Mouse (Mus musculus) liver, embryonic 14.5 days (tissue): ENCODE measurements around the gene 1700042G07Rik. TPM values are rescaled to one million over a fixed set of nuclear protein-coding genes. Genes with fewer than 3 reads are reported as not detected.

Source experiments
- ATAC-seq: fragments of 200-750 bp; cut with Nextera tagmentation; 2 replicates; pipeline ENCODE4 v1.8.0; 2017; ENCODE audit warnings: moderate number of reproducible peaks, mild to moderate bottlenecking, moderate library complexity; ENCODE audit not compliant: insufficient read depth
- DNase-seq, 3 experiments: peaks; one replicate each; pipeline ENCODE4 v3.0.0-alpha.2; 2012 to 2013; ENCODE audit warnings: low read depth in 3 of 3, low spot score in 3 of 3
- H3K27ac ChIP-seq: fragments of 300-500 bp; sonication (generic); 2 replicates; pipeline ENCODE4 v1.5.1; 2014; ENCODE audit warnings: moderate library complexity, mild to moderate bottlenecking, control low read depth, inconsistent platforms
- H3K27me3 ChIP-seq: fragments of 300-500 bp; sonication (generic); 2 replicates; pipeline ENCODE4 v1.6.1; 2014; ENCODE audit warnings: mild to moderate bottlenecking, low read length, moderate library complexity; ENCODE audit not compliant: control insufficient read depth, insufficient read depth
- H3K36me3 ChIP-seq: fragments of 300-500 bp; sonication (generic); replicated peaks from 2 replicates; pipeline ENCODE4 v1.6.1; 2014; ENCODE audit warnings: low read depth; ENCODE audit not compliant: control insufficient read depth, insufficient read depth
- H3K4me1 ChIP-seq, 2 experiments: fragments of 200-500 bp in 1 of 2; fragments of 300-500 bp in 1 of 2; sonication (generic) in 1 of 2; replicated peaks; 2 replicates each; pipeline ENCODE4 v1.6.1; 2012 to 2014; ENCODE audit warnings: antibody characterized with exemption in 1 of 2, inconsistent platforms in 1 of 2, low read length in 1 of 2; ENCODE audit not compliant: control insufficient read depth in 2 of 2, insufficient read depth in 2 of 2
- H3K4me2 ChIP-seq: fragments of 300-500 bp; sonication (generic); 2 replicates; pipeline ENCODE4 v1.6.1; 2014; ENCODE audit warnings: low read depth, mild to moderate bottlenecking, control low read depth, moderate library complexity
- H3K4me3 ChIP-seq, 2 experiments: fragments of 200-500 bp in 1 of 2; fragments of 300-500 bp in 1 of 2; sonication (generic) in 1 of 2; 2 replicates each; pipeline ENCODE4 v1.5.1; 2012 to 2014; ENCODE audit warnings: low read depth in 2 of 2, low read length in 2 of 2, mild to moderate bottlenecking in 2 of 2, control low read depth in 1 of 2, inconsistent platforms in 1 of 2, moderate library complexity in 1 of 2; ENCODE audit not compliant: insufficient read depth in 1 of 2
- H3K9ac ChIP-seq: fragments of 300-500 bp; sonication (generic); replicated peaks from 2 replicates; pipeline ENCODE4 v1.6.1; 2014; ENCODE audit warnings: mild to moderate bottlenecking, control low read depth, moderate library complexity
- H3K9me3 ChIP-seq: fragments of 300-500 bp; sonication (generic); 2 replicates; pipeline ENCODE4 v1.6.1; 2016; ENCODE audit warnings: low read length, mixed read lengths; ENCODE audit not compliant: control insufficient read depth
- CTCF ChIP-seq: IDR thresholded peaks from 2 replicates; pipeline ENCODE4 v1.5.1; 2016; ENCODE audit warnings: antibody characterized with exemption, low read depth, control low read depth
- EP300 ChIP-seq: IDR thresholded peaks from 2 replicates; pipeline ENCODE4 v1.6.1; 2016; ENCODE audit warnings: antibody characterized with exemption, low read depth
- WGBS: fragments of 180-500 bp; shearing (Covaris S2); extraction: QIAGEN DNeasy Blood & Tissue Kit; methylation state at CpG from one replicate; pipeline ENCODE4 v1.1.7; 2014; ENCODE audit not compliant: insufficient replicate concordance; 5-methylcytosine and 5-hydroxymethylcytosine counted together
- polyA plus RNA-seq, 2 experiments: library from polyadenylated mRNA; depleted of rRNA in 1 of 2; stranded (reverse) in 1 of 2; unstranded in 1 of 2; fragments of >200 nt; fragmentation: Nextera tagmentation in 1 of 2; extraction: Ambion mirVana in 1 of 2; gene quantifications; 2 replicates each; pipeline versions ENCODE4 v1.2.1 to v1.2.3; 2012 to 2014

Gene 1700042G07Rik
- polyA plus RNA-seq, 2 experiments: not detected

DNA sequence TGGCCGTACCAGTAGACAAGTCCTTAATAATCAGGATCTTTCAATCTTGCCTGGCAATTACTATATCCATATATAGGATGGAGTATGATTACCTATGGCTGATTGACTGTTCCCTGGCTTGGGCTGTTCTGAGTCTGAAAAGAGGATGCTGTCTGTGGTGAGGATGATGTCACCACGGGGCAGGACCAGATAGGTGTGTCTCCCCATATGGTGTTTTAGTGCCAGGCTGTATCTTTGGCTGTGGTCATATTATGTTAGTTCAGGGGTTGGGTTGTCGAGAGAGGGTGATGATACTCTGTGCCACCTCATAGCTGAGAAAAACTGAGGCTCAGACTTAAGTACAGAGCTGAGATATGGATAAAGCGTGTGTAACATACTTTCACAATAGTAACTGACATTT, 11.9 kb downstream of the 1700042G07Rik start:
- whole genome bisulfite sequencing: 47% methylated on average over 4 of the region's 4 CpGs
- Histone ChIP-seq H3K4me3 (no peak overlapping the region), H3K4me2 (no peak overlapping the region), H3K9ac (no peak overlapping the region), H3K4me1 (no peaks in the 10 kb centered on the region), H3K36me3 (no peaks in the 10 kb centered on the region), H3K9me3 (no peaks in the 10 kb centered on the region), H3K27ac (no peak overlapping the region), H3K27me3 (peaks cover 9% of the 10 kb centered on the region)
- TF ChIP-seq CTCF: no peak
- DNase-seq (no peak), ATAC-seq (no peak)

DNA sequence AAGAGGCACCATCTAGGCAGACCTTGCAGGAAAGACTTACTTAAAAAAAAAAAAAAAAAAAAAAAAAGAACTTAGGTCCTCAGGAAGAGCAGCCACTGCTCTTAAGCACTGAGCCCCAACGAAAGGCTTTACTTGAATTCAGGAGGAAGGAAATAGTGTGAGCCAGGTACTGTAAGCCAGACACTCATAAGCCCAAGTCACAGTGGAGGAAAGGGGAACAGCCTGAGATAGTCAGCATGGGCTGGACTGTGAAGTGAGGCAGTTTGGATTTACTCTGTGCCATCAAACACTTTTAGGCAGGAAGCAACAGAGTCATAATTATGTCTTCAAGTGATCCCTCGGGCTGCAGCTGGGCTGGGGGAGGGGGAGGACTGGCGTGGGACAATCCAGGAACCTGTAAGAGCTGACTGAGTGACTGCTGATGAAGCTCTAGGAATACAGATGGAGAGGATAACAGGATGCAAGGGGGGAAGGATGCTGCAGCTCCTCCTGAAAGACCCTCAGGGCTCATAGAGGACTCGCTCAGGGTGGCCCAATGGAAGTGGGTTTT, 19.2 kb downstream of the 1700042G07Rik start:
- 43% methylated on average over 4 of the region's 4 CpGs for WGBS
- no peak overlapping the region for H3K4me2 ChIP-seq
- TF ChIP-seq CTCF: no peak
- no peak for TF ChIP-seq EP300
- no peaks in the 10 kb centered on the region for H3K9me3 ChIP-seq
- H3K27ac ChIP-seq: no peak overlapping the region
- no peaks in the 10 kb centered on the region for H3K27me3 ChIP-seq
- DNase-seq (no peak), ATAC-seq (no peak)
- H3K4me1 ChIP-seq: peaks cover 21 to 23% of the 10 kb centered on the region in 2 experiments
- no peak overlapping the region for H3K9ac ChIP-seq
- no peak overlapping the region for H3K4me3 ChIP-seq
- H3K36me3 ChIP-seq: no peaks in the 10 kb centered on the region

DNA sequence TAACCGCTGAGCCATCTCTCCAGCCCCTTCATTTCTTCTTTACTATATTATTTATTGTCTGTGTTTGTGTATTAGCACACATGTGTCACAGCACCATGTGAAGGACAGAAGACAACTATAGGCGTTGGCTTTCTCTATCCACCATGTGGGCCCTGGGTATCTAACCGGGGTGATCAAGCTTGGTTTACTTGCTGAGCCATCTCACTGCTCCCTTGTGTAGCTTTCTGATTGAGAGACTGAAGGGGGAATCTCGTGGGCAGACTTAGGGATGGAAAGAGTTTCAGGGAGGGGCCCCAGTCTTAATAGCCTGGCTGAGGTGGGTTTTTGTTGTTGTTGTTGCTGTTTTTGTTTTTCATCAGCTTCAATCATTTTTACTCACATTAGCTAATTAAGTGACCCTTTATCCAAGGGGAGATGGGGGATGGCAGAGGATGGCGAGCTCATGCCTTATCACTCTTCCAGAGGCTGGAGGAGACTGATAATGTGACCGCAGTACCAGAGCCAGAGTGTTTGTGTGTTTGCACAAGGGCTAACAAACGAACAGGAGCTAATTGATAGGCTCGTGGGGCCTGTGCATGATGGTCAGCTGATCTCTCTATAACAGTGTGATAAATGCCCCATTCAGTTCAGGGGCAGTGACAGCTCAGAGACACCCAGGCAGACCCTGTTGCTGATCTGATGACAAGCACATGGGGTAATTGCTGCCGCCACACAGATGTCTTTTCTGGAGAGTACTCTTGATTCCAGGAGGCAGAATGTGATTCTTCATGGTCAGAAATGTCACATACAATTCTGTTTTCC, 20.6 kb downstream of the 1700042G07Rik start:
- Histone ChIP-seq H3K4me3 (no peak overlapping the region), H3K36me3 (no peaks in the 10 kb centered on the region), H3K4me1 (peaks cover 21 to 23% of the 10 kb centered on the region in 2 experiments), H3K9me3 (no peaks in the 10 kb centered on the region), H3K4me2 (peak overlapping the region; percentile 48), H3K27ac (peak overlapping the region; percentile 87), H3K9ac (peak overlapping the region; percentile 57), H3K27me3 (no peaks in the 10 kb centered on the region)
- WGBS: 16% methylated on average over 9 of the region's 9 CpGs
- peak; percentile 67 to 76 (median 73) for DNase-seq
- no peak for TF ChIP-seq CTCF
- TF ChIP-seq EP300: peak; percentile 87
- peak; percentile 98 for ATAC-seq

DNA sequence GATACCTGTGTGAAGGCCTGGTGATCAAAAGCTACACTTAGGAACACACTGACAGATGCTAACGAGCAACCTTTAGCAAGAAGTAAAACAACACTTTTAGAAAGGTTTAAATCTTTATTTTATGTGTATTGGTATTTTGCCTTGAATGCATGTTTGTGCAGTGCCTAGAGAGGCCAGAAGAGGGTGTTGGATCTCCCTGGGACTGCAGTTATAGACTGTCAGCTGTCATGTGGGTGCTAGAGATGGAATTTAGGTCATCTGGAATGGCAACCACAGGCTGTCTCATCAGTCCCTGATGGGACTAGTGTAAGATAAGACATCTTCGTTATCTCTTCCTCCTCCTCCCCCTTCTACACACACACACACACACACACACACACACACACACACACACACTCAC, 25.2 kb downstream of the 1700042G07Rik start:
- TF ChIP-seq EP300 (no peak), CTCF (peak; percentile 41)
- ATAC-seq (no peak), DNase-seq (no peak)
- no peaks in the 10 kb centered on the region for H3K9me3 ChIP-seq
- no peaks in the 10 kb centered on the region for H3K27me3 ChIP-seq
- no peak overlapping the region for H3K9ac ChIP-seq
- H3K4me2 ChIP-seq: no peak overlapping the region
- peaks cover 15 to 16% of the 10 kb centered on the region in 2 experiments for H3K4me1 ChIP-seq
- no peaks in the 10 kb centered on the region for H3K36me3 ChIP-seq
- WGBS: 39% methylated on average over 2 of the region's 2 CpGs
- H3K27ac ChIP-seq: no peak overlapping the region
- H3K4me3 ChIP-seq: no peak overlapping the region

DNA sequence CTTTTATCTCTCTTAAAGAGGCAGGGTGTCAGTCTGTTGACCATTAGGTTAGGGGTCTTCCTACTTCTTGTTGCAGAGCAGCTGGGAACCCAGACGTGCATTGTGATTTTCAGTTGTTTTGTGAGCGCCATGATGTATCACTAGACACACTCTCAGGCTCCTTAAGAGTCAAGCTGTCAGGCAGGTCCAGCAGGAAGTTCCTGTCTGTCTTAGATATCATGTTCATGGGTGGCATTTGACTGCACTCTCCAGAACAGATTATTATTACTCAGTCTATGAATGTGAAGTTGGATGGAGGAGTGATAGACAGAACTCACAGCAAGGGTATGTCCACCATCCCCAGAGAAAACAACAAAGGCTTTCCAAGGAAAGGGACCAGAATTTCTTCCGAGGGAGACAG, 31.2 kb downstream of the 1700042G07Rik start:
- H3K4me2 ChIP-seq: no peak overlapping the region
- 30% methylated on average over 3 of the region's 3 CpGs for WGBS
- no peaks in the 10 kb centered on the region for H3K9me3 ChIP-seq
- H3K27me3 ChIP-seq: no peaks in the 10 kb centered on the region
- H3K4me3 ChIP-seq: no peak overlapping the region
- H3K27ac ChIP-seq: no peak overlapping the region
- ATAC-seq: no peak
- DNase-seq: no peak
- H3K9ac ChIP-seq: no peak overlapping the region
- TF ChIP-seq CTCF: no peak
- H3K4me1 ChIP-seq: no peaks in the 10 kb centered on the region
- no peaks in the 10 kb centered on the region for H3K36me3 ChIP-seq
